Mouse (Mus musculus): ENCODE data around the gene Mepce. TPM values are rescaled to one million over a fixed set of nuclear protein-coding genes. Genes with fewer than 3 reads are reported as not detected.

The Mepce gene
- polyA plus RNA-seq, 1 experiment from 2014 or later: 14.2 TPM

DNA sequence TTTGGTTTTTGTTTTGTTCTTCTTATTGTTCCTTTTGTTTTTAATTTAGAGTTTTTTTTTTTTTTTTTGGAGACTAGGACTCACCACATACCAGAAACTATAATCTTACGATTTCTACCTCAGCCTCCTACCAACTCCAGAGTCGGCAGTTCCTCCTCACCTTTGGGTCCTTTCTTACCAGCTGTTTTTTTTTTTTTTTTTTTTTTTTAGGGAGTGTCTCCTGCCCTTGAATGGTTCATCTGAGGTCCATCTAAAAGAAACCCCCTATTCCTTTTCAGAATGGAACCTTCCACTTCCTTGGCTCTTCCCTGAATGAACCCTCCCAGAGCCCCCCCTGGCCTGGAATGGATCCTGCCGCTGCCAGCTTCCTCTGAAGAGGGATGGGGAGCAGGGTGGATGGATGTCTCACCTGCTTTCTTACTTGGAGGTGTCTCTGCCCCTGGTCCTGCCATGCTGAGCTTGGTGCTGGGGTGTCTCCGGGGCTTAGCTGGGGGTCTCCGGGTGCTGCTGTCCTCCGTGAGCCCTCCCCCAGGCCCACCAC lies 50.0 kb downstream of the Mepce start:
- H3K27me3 ChIP-seq: no peaks in the 10 kb centered on the region
- no peak overlapping the region for H3K4me3 ChIP-seq (replicated peaks)
- no peak for ATAC-seq (ENCODE audit: insufficient number of reproducible peaks, insufficient read depth, low FRiP score, low TSS enrichment, low read depth)
- no peaks in the 10 kb centered on the region for H3K9me3 ChIP-seq
- 87% methylated on average over 6 of the region's 6 CpGs for WGBS
- no peak overlapping the region for H3K27ac ChIP-seq
- H3K9ac ChIP-seq (replicated peaks): no peak overlapping the region
- H3K4me1 ChIP-seq (replicated peaks): peaks cover 51% of the 10 kb centered on the region
- no peak overlapping the region for H3K4me2 ChIP-seq
- H3K36me3 ChIP-seq: peaks cover 49% of the 10 kb centered on the region

DNA sequence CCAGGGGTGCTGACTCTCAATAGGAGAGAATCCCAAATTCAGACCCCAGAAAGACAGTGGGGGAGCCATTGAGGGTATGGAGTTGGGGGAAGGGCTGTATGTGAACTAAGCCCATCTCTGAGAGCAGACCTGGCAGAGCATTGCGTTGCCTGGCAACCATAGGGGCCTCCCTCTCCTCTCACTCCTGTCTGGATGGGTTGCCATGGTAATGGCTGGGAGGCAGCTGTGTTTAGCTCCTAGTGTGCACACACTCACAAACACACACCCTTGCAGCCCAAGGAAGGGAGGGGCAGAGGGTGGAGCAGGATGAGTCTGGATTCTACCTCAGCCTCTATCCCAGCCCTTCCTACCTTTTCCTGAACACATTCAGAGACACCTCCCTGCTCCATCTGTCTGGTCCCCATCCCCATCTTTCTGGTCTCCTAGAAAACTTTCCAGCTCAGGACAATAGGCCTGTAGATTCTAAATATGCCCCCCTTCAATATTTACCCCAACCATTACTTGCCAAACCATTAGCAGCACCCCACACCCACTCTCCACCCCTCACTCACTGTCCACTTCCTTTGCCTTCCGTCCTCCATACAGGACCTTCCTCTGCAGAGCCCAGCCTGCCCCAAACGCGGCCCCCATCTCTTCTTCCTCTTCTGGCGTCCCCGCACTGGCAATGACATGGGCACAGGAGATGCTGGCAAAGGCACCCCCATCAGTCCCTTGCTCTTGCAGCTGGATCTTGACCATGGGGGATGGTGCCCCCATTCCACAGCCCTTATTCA lies 53.0 kb downstream of the Mepce start:
- Histone ChIP-seq H3K4me2 (peak overlapping the region; percentile 34), H3K36me3 (peaks cover 72% of the 10 kb centered on the region), H3K9me3 (no peaks in the 10 kb centered on the region), H3K9ac (replicated peaks) (peak overlapping the region; percentile 37), H3K4me1 (replicated peaks) (peaks cover 45% of the 10 kb centered on the region), H3K4me3 (replicated peaks) (no peak overlapping the region), H3K27ac (peak overlapping the region; percentile 67), H3K27me3 (no peaks in the 10 kb centered on the region)
- ATAC-seq (ENCODE audit: insufficient number of reproducible peaks, insufficient read depth, low FRiP score, low TSS enrichment, low read depth): peak; percentile 82
- WGBS: 71% methylated on average over 6 of the region's 6 CpGs

DNA sequence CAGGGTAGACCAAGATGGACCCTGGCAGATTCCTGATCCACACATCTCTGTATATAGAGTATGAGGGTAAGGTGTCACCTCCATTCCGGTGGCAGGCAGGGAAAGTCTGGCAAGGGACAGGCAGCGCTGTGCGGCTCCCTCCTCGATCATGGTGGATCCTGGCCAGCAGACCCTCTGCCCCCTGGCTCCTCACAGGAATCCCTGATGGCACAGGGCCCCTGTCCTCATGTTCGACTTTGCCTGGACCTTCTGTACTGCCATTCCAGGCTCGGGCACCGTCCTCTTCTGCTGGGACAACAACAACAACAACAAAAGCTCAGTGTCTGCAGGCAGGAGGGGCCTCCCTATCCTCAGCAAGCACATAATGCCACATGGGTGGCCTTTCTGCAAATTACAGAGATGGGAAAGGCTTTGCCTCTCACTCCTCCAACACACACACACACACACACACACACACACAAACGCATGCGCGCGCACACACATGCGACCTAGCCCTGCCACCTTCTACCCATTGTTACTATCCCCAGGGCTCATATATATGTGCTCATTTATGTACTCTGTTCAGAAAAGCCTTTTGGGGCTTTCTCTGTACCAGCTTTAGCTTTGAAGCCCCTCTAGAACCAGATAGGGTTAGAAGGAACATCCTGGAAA lies 53.7 kb downstream of the Mepce start:
- peaks cover 74% of the 10 kb centered on the region for H3K36me3 ChIP-seq
- H3K27me3 ChIP-seq: no peaks in the 10 kb centered on the region
- H3K4me3 ChIP-seq (replicated peaks): no peak overlapping the region
- H3K9me3 ChIP-seq: no peaks in the 10 kb centered on the region
- WGBS: 80% methylated on average over 12 of the region's 12 CpGs
- 0 out of 2 replicates have a peak overlapping the region, but pooled peaks have one; percentile 12 for H3K27ac ChIP-seq
- peaks cover 38% of the 10 kb centered on the region for H3K4me1 ChIP-seq (replicated peaks)
- peak overlapping the region; percentile 37; the same call in 1 of the 2 replicates for H3K9ac ChIP-seq (replicated peaks)
- ATAC-seq (ENCODE audit: insufficient number of reproducible peaks, insufficient read depth, low FRiP score, low TSS enrichment, low read depth): peak; percentile 17; the same call in 1 of the 2 replicates
- peak overlapping the region; percentile 34 for H3K4me2 ChIP-seq

Other genes starting within 250 kb of the Mepce start
- gene Actl6b, start 234.1 kb downstream of the Mepce start, polyA plus RNA-seq (2016; fragmentation: Nextera tagmentation; extraction: Ambion mirVana): 0.68 TPM in 1 of 2 replicates, not detected in the other
- 0.60 and 0.68 TPM in 2 replicates for gene Tfr2, start 217.8 kb downstream of the Mepce start, polyA plus RNA-seq (2016; fragmentation: Nextera tagmentation; extraction: Ambion mirVana)
- gene Mospd3, start 186.6 kb downstream of the Mepce start, polyA plus RNA-seq (2016; fragmentation: Nextera tagmentation; extraction: Ambion mirVana): 21.1 and 28.5 TPM in 2 replicates
- 128 and 135 TPM in 2 replicates for gene Pcolce, start 173.9 kb downstream of the Mepce start, polyA plus RNA-seq (2016; fragmentation: Nextera tagmentation; extraction: Ambion mirVana)
- 0.20 and 0.31 TPM in 2 replicates for gene Fbxo24, start 158.7 kb downstream of the Mepce start, polyA plus RNA-seq (2016; fragmentation: Nextera tagmentation; extraction: Ambion mirVana)
- 36.0 and 37.6 TPM in 2 replicates for gene Lrch4, start 158.5 kb downstream of the Mepce start, polyA plus RNA-seq (2016; fragmentation: Nextera tagmentation; extraction: Ambion mirVana)
- gene Gm20605, start 158.5 kb downstream of the Mepce start, polyA plus RNA-seq (2016; fragmentation: Nextera tagmentation; extraction: Ambion mirVana): 8.4 and 9.7 TPM in 2 replicates
- gene Sap25, start 146.3 kb downstream of the Mepce start, polyA plus RNA-seq (2016; fragmentation: Nextera tagmentation; extraction: Ambion mirVana): 8.0 and 9.7 TPM in 2 replicates
- gene Irs3, start 141.9 kb downstream of the Mepce start, polyA plus RNA-seq (2016; fragmentation: Nextera tagmentation; extraction: Ambion mirVana): 0.20 and 0.64 TPM in 2 replicates
- 22.8 and 23.1 TPM in 2 replicates for gene Agfg2, start 102.9 kb downstream of the Mepce start, polyA plus RNA-seq (2016; fragmentation: Nextera tagmentation; extraction: Ambion mirVana)
- 3.8 and 4.5 TPM in 2 replicates for gene Nyap1, start 46.0 kb downstream of the Mepce start, polyA plus RNA-seq (2016; fragmentation: Nextera tagmentation; extraction: Ambion mirVana)
- 127 and 128 TPM in 2 replicates for gene Tsc22d4, start 41.9 kb downstream of the Mepce start, polyA plus RNA-seq (2016; fragmentation: Nextera tagmentation; extraction: Ambion mirVana)
- gene Ppp1r35, start 8.8 kb downstream of the Mepce start, polyA plus RNA-seq (2016; fragmentation: Nextera tagmentation; extraction: Ambion mirVana): 47.6 and 52.1 TPM in 2 replicates
- 28.9 and 29.9 TPM in 2 replicates for gene Zcwpw1, start 143 bp upstream of the Mepce start, polyA plus RNA-seq (2016; fragmentation: Nextera tagmentation; extraction: Ambion mirVana)
- 0.14 and 0.22 TPM in 2 replicates for gene Pilra, start 48.6 kb upstream of the Mepce start, polyA plus RNA-seq (2016; fragmentation: Nextera tagmentation; extraction: Ambion mirVana)
- not detected in 2 replicates for gene Pilrb1, start 70.5 kb upstream of the Mepce start, polyA plus RNA-seq (2016; fragmentation: Nextera tagmentation; extraction: Ambion mirVana)
- gene Pilrb2, start 84.2 kb upstream of the Mepce start, polyA plus RNA-seq (2016; fragmentation: Nextera tagmentation; extraction: Ambion mirVana): not detected in 2 replicates
- not detected in 2 replicates for gene Cyp3a13, start 134.0 kb upstream of the Mepce start, polyA plus RNA-seq (2016; fragmentation: Nextera tagmentation; extraction: Ambion mirVana)
- gene Gjc3, start 175.4 kb upstream of the Mepce start, polyA plus RNA-seq (2016; fragmentation: Nextera tagmentation; extraction: Ambion mirVana): 0.08 and 0.19 TPM in 2 replicates
- gene Azgp1, start 193.9 kb upstream of the Mepce start, polyA plus RNA-seq (2016; fragmentation: Nextera tagmentation; extraction: Ambion mirVana): not detected in 2 replicates
- not detected in 2 replicates for gene Smok3a, start 233.6 kb upstream of the Mepce start, polyA plus RNA-seq (2016; fragmentation: Nextera tagmentation; extraction: Ambion mirVana)
- gene Smok3b, start 233.8 kb upstream of the Mepce start, polyA plus RNA-seq (2016; fragmentation: Nextera tagmentation; extraction: Ambion mirVana): not detected in 2 replicates

Data from limb, embryonic 12.5 days (tissue).